Mouse (Mus musculus) midbrain, embryonic 12.5 days (tissue): ENCODE results near the gene Polr2a. TPM values are rescaled to one million over a fixed set of nuclear protein-coding genes. Genes with fewer than 3 reads are reported as not detected.

Experiments used
- ATAC-seq: fragments of 200-750 bp; cut with Nextera tagmentation; 2 replicates; pipeline ENCODE4 v1.8.0; 2017; ENCODE audit warnings: low read depth, moderate TSS enrichment, moderate library complexity; ENCODE audit not compliant: low FRiP score
- H3K27ac ChIP-seq: fragments of 300-500 bp; sonication (generic); replicated peaks from 2 replicates; pipeline ENCODE4 v1.5.1; 2016; ENCODE audit warnings: mild to moderate bottlenecking
- H3K27me3 ChIP-seq: fragments of 300-500 bp; sonication (generic); 2 replicates; pipeline ENCODE4 v1.6.1; 2016; ENCODE audit warnings: mild to moderate bottlenecking
- H3K36me3 ChIP-seq: fragments of 300-500 bp; sonication (generic); 2 replicates; pipeline ENCODE4 v1.6.1; 2016
- H3K4me1 ChIP-seq: fragments of 300-500 bp; sonication (generic); 2 replicates; pipeline ENCODE4 v1.6.1; 2016
- H3K4me2 ChIP-seq: fragments of 300-500 bp; sonication (generic); replicated peaks from 2 replicates; pipeline ENCODE4 v1.6.1; 2016; ENCODE audit warnings: mild to moderate bottlenecking, moderate library complexity
- H3K4me3 ChIP-seq: fragments of 300-500 bp; sonication (generic); 2 replicates; pipeline ENCODE4 v1.5.1; 2016; ENCODE audit warnings: mild to moderate bottlenecking
- H3K9ac ChIP-seq: fragments of 300-500 bp; sonication (generic); replicated peaks from 2 replicates; pipeline ENCODE4 v1.6.1; 2016; ENCODE audit warnings: mild to moderate bottlenecking, moderate library complexity
- H3K9me3 ChIP-seq: fragments of 300-500 bp; sonication (generic); 2 replicates; pipeline ENCODE4 v1.6.1; 2016; ENCODE audit warnings: mild to moderate bottlenecking
- WGBS: fragments of 180-500 bp; shearing (Covaris S2); methylation state at CpG from one replicate; pipeline ENCODE4 v1.1.7; 2016; 5-methylcytosine and 5-hydroxymethylcytosine counted together
- polyA plus RNA-seq: library from polyadenylated mRNA; unstranded; fragments of >200 nt; fragmentation: Nextera tagmentation; extraction: Ambion mirVana; gene quantifications from 2 replicates; pipeline ENCODE4 v1.2.1, GENCODE M21; 2016

Polr2a gene
- polyA plus RNA-seq, 1 experiment from 2014 or later = 32.0 TPM

DNA sequence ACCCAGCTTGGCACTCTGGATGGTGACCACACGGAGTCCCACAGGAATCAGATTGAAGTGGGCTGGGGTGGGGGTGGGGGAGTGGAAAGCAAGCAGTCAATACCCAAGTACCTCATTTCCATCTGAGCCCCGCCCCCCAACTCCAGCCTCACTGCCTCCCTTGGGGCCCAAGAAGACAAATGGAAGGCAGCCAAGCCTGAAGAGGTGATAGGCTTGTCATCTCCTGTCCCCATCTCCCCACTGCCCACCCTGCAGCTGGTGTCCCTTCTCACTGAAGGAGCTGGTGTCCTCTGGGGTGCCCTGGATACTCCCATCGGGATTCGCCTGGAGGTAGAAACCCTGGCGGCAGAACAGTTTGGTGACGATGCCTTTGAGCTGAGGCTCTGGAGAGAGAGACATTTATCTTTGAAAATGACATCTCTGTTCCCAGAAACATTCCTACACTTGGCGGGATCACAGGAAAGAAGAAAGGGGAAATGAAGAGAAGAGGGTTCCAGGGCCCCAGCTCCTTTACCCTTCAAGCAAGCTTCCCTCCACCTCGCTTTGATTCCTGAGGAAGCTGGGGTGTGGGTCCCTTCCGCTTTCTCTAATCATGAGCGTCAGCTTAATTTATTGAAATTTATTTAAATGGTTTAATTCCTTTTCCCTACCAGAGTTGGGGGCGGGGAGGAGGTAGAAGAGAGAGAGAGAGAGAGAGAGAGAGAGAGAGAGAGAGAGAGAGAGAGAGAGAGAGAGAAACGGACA lies 41.1 kb upstream of the Polr2a start:
- Histone ChIP-seq H3K36me3 (no peaks in the 10 kb centered on the region), H3K27me3 (peaks cover 65% of the 10 kb centered on the region), H3K4me1 (peaks cover 64% of the 10 kb centered on the region), H3K27ac (peak overlapping the region; percentile 87), H3K9ac (peak overlapping the region; percentile 71), H3K9me3 (no peaks in the 10 kb centered on the region), H3K4me2 (peak overlapping the region; percentile 96), H3K4me3 (peak overlapping the region; percentile 58)
- 18% methylated on average over 11 of the region's 12 CpGs for WGBS
- no peak for ATAC-seq

DNA sequence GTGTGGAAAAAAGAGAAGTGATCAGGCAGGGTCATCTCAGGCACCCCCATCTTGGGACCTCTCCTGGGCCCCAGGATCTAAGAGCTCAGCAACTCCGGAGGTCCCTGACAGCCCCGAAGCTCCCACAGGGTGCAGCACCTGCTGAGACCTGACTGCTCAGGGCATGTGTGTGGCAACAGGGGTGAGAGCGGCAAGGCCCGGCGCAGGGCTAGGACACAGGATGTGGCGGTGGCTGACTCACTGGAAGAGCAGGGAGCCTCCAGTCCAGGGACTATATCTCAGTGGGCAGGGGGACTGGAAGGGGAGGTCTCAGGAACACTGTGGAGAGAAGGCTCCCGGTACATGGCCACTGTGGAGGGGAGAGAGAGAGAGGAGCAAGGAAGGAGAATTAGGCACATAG lies 39.5 kb upstream of the Polr2a start:
- Histone ChIP-seq H3K27me3 (peaks cover 58% of the 10 kb centered on the region), H3K36me3 (no peaks in the 10 kb centered on the region), H3K9me3 (no peaks in the 10 kb centered on the region), H3K4me1 (peaks cover 48% of the 10 kb centered on the region), H3K9ac (no peak overlapping the region), H3K27ac (no peak overlapping the region), H3K4me2 (no peak overlapping the region), H3K4me3 (no peak overlapping the region)
- ATAC-seq = no peak
- 84% methylated on average over 7 of the region's 7 CpGs for whole genome bisulfite sequencing

DNA sequence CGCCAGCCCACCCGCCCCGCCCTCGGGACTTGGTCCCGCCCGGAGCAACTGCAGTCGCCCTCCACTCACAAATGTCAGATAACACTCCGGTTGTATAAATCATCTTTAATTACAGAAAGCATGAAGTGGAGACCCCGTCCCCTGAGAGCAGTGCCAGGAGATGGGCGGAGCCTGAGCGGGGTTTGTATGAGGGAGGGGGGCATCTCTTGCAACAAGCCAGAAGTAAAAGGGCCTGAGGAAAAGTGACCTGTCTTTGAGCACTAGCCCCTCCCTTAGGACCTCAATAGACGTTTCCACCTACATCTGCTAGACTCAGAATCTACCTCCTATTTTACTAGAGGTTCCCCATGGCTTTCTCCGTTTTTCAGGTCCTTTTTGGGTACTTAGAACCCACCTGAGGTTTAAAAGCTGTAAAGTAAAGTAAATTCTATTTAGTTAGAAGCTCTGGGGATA lies 37.6 kb upstream of the Polr2a start:
- no peaks in the 10 kb centered on the region for H3K9me3 ChIP-seq
- 1% methylated on average over 13 of the region's 13 CpGs for WGBS
- peak overlapping the region; percentile 35; the same call in 1 of the 2 replicates for H3K9ac ChIP-seq
- no peaks in the 10 kb centered on the region for H3K36me3 ChIP-seq
- peaks cover 44% of the 10 kb centered on the region for H3K27me3 ChIP-seq
- H3K4me3 ChIP-seq = peak overlapping the region; percentile 43
- no peak overlapping the region; the same call in 1 of the 2 replicates for H3K27ac ChIP-seq
- peaks cover 29% of the 10 kb centered on the region for H3K4me1 ChIP-seq
- peak overlapping the region; percentile 74 for H3K4me2 ChIP-seq
- ATAC-seq = no peak

DNA sequence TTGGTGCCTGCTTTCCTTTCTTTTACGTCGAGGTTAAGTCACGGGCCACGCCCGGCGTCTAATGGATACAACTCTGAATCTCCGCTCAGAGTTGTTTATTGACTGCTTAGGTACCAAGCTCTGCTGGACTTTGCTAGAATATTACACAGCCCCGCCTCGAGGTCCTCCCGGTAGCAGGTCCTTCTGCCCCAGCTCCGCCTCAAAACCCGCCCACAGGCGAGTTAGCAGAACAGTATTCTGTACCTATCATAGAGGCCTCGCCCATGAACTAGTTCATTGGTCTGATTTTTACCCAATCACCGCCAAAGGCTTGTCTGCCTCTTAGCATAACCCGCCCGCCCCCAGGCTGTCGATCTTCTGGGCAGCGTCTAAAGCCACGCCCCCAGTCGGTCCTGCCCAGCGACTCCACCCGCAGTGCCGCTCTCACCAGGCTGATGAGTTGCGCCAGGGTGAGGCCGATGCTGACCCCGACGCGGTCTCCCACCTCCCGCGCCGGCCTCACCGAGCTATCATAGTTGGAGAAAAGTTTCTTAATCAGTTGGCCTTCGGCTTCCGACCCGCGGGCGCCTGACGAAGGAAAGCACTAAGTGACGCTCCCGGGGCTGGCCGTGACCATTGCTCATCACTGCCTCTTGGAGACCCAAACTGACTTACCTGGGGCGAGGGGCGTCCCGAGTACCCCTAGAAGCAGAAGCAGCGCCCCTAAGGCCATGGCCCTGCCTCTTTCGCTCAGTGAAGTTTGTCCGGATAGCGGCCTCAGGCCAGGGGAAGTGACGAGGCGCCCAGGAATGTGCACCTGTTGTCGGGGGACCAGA lies 36.9 kb upstream of the Polr2a start, which contains the start of gene Chrnb1:
Gene Chrnb1 (minus strand): TSS at position 776 of the 815 bp plus-strand sequence.
- peak within 1 kb of the TSS; percentile 43 for H3K4me3 ChIP-seq
- ATAC-seq = peak; percentile 92
- H3K4me2 ChIP-seq = peak within 1 kb of the TSS; percentile 74
- peaks cover 26% of the 10 kb centered on the region for H3K4me1 ChIP-seq
- H3K27me3 ChIP-seq = peaks cover 44% of the 10 kb centered on the region
- no peaks in the 10 kb centered on the region for H3K36me3 ChIP-seq
- peak within 1 kb of the TSS; percentile 35; the same call in 1 of the 2 replicates for H3K9ac ChIP-seq
- WGBS = 3% methylated on average over 52 of the region's 52 CpGs
- H3K9me3 ChIP-seq = no peaks in the 10 kb centered on the region
- H3K27ac ChIP-seq = no peak within 1 kb of the TSS; the same call in 1 of the 2 replicates

DNA sequence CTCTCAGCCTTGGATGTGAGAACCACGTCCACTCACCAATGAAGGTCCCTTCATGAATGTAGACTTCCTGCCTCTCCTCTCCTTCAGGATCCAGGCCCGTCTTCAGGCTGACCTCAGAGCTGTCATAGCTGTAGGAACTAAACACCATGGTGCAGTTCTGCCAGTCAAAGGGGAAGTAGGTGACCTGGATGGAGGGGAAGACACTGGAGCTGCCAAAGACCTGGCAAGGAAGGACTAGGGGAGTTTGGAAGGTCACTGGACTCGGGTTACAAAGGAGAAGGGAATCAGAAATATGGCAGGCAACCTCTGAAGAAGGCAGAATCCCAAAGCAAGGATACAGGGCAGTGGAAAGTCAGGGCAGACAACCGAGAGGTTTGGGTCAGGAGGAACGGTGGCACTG lies 35.0 kb upstream of the Polr2a start:
- peaks cover 43% of the 10 kb centered on the region for H3K27me3 ChIP-seq
- H3K4me2 ChIP-seq = no peak overlapping the region
- H3K4me1 ChIP-seq = peaks cover 9% of the 10 kb centered on the region
- no peaks in the 10 kb centered on the region for H3K36me3 ChIP-seq
- no peak overlapping the region for H3K27ac ChIP-seq
- no peak overlapping the region for H3K9ac ChIP-seq
- no peaks in the 10 kb centered on the region for H3K9me3 ChIP-seq
- no peak overlapping the region for H3K4me3 ChIP-seq
- ATAC-seq = no peak
- WGBS = 60% methylated on average over 5 of the region's 5 CpGs

DNA sequence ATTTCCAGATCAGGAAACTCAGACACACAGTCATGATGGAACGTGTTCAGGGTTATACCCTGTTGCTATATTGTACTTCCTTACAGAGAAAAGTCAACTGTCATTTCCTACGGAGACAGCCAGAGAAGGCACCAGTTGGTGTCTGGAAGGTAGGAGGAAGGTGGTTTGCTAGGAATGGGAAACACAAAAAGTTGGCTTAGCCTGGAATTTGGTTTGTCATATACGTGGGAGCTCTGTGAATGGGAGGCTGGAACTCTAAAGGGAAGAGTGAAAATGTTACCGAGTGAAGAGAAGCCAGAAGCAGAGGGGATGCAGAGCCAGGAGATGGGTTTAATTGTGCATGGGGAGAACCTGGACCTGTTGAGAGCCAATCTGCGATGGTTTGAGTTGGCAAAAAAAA lies 33.0 kb upstream of the Polr2a start:
- no peak overlapping the region for H3K4me3 ChIP-seq
- H3K4me1 ChIP-seq = peaks cover 9% of the 10 kb centered on the region
- H3K9me3 ChIP-seq = no peaks in the 10 kb centered on the region
- no peaks in the 10 kb centered on the region for H3K36me3 ChIP-seq
- H3K27me3 ChIP-seq = peaks cover 25% of the 10 kb centered on the region
- no peak overlapping the region for H3K4me2 ChIP-seq
- no peak overlapping the region for H3K9ac ChIP-seq
- H3K27ac ChIP-seq = no peak overlapping the region
- no peak for ATAC-seq
- 77% methylated on average over 5 of the region's 5 CpGs for WGBS

DNA sequence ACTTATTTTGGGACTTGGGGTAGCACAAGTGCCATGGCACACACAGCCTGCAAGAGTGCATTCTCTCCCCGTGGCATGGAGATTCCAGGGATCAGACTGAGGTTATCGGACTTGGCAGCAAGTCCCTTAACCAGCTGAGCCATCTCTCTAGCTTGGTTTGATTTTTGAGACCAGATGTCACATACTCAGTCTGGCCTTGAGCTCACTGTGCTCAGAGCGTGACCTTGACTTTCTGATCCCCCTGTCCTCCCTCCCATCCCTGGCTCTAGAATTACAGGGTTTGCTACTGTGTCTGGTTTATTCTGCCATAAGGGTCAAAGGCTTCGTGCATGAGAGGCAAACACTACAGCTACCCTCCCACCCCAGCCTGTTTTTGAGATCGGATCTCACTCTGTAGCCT lies 31.0 kb upstream of the Polr2a start:
- Histone ChIP-seq H3K27me3 (peaks cover 16% of the 10 kb centered on the region), H3K4me3 (no peak overlapping the region), H3K36me3 (no peaks in the 10 kb centered on the region), H3K4me2 (no peak overlapping the region), H3K9ac (no peak overlapping the region), H3K4me1 (no peaks in the 10 kb centered on the region), H3K27ac (no peak overlapping the region), H3K9me3 (no peaks in the 10 kb centered on the region)
- no peak for ATAC-seq
- WGBS = 69% methylated on average over 5 of the region's 5 CpGs

DNA sequence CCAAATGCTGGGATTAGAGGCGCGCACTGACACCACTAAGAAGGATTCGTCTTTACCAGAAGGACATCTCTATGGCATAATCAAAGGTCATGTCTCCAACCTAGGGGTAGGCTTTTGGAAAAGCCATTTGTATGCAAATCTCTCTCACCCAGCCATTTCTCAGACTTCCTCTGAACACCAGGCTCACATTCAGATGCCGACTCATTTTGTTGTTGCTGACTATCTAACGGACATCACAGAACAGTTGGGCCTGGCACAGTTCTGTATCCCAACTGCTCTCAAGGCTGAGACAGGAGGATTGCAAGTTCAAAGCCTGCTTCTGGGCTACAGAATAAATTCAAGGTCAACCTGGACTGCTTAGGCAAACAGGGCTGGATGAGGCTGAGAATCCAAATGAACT lies 28.9 kb upstream of the Polr2a start:
- ATAC-seq = no peak
- no peaks in the 10 kb centered on the region for H3K9me3 ChIP-seq
- H3K4me3 ChIP-seq = no peak overlapping the region
- no peak overlapping the region for H3K9ac ChIP-seq
- no peak overlapping the region for H3K4me2 ChIP-seq
- 84% methylated on average over 5 of the region's 5 CpGs for WGBS
- no peaks in the 10 kb centered on the region for H3K4me1 ChIP-seq
- H3K27ac ChIP-seq = no peak overlapping the region
- peaks cover 3% of the 10 kb centered on the region for H3K27me3 ChIP-seq
- no peaks in the 10 kb centered on the region for H3K36me3 ChIP-seq

- H3K4me3 ChIP-seq = no peak overlapping the region
- no peak for ATAC-seq
- 51% methylated on average over 15 of the region's 15 CpGs for WGBS
- no peaks in the 10 kb centered on the region for H3K36me3 ChIP-seq
- peaks cover 3% of the 10 kb centered on the region for H3K27me3 ChIP-seq
- H3K27ac ChIP-seq = no peak overlapping the region
- H3K4me1 ChIP-seq = no peaks in the 10 kb centered on the region
- no peak overlapping the region for H3K9ac ChIP-seq
- H3K9me3 ChIP-seq = no peaks in the 10 kb centered on the region
- no peak overlapping the region for H3K4me2 ChIP-seq
Measured at GRCm38 (mm10) chr11:69784793-69785272, 26.4 kb upstream of the Polr2a start.

GRCm38 (mm10) chr11:69781828-69782227 lies 23.4 kb upstream of the Polr2a start:
- ATAC-seq = no peak

DNA sequence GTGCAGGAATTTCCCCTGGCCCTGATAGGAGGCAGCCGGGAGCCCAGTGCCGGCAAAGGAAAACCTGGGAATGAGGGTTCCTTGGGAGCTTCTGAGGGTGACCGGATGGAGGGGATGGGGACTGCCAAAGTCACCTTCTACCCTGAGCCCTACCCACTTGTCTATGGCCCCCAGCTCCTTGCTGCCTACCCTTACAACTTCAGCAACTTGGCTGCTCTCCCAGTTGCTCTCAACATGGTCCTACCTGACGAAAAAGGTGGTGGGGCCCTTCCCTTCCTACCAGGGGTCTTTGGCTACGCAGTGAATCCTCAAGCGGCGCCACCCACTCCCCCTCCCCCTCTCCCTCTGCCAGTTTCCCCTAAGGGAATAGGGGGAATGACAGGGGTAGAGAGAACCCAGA lies 20.5 kb upstream of the Polr2a start:
- H3K4me2 ChIP-seq = no peak overlapping the region
- no peaks in the 10 kb centered on the region for H3K9me3 ChIP-seq

More at GRCm38 (mm10) chr11:69781828-69782227, 23.4 kb upstream of the Polr2a start:
- H3K4me2 ChIP-seq = no peak overlapping the region
- H3K9ac ChIP-seq = no peak overlapping the region
- H3K27ac ChIP-seq = no peak overlapping the region
- H3K9me3 ChIP-seq = no peaks in the 10 kb centered on the region
- peaks cover 15% of the 10 kb centered on the region for H3K27me3 ChIP-seq
- H3K36me3 ChIP-seq = no peaks in the 10 kb centered on the region
- WGBS = 58% methylated on average over 4 of the region's 4 CpGs
- H3K4me3 ChIP-seq = no peak overlapping the region
- H3K4me1 ChIP-seq = no peaks in the 10 kb centered on the region

More for the DNA sequence above, 20.5 kb upstream of the Polr2a start:
- Histone ChIP-seq H3K27me3 (peaks cover 21% of the 10 kb centered on the region), H3K4me1 (no peaks in the 10 kb centered on the region), H3K4me3 (no peak overlapping the region), H3K27ac (no peak overlapping the region), H3K36me3 (0 out of 2 replicates have a peak, but pooled peaks cover 4% of the 10 kb centered on the region), H3K9ac (no peak overlapping the region)
- 49% methylated on average over 7 of the region's 7 CpGs for WGBS
- ATAC-seq = no peak
